In genomic region chr2:44222176-44222753, GRCm38 (mm10) we compare ENCODE assay signal across 11 mouse cellular contexts.
DNase-seq lines count a peak whose midpoint lies in the region; ATAC-seq and TF ChIP-seq lines count a peak whose summit lies in the region.
"Had no signal": no experiment of that assay in that cellular context is flagged by ENCODE, and none has a peak within 500 bp of the region (broad histone marks: within the 10 kb centered on the region; RNA-seq: fewer than 3 reads in every experiment).

No protein-coding gene starts in this region.

- no peak for DNase-seq in heart, postnatal 4 days
- DNase-seq in testis, postnatal 10 days (ENCODE audit: low spot score): no peak
- peak; percentile 65 for DNase-seq in kidney, adult 2 months
- no peak for DNase-seq in cerebellum, adult 11-12 months
- no peak for DNase-seq in cerebellum, adult 9-10 months
- DNase-seq in gastrocnemius, postnatal 25 days: no peak
- DNase-seq: layer of hippocampus, postnatal 36 days; spleen, adult 18-20 months; thymus, postnatal 36 days had no signal

- H3K27me3 ChIP-seq in heart, embryonic 14.5 days (ENCODE audit: control insufficient read depth, insufficient read depth, low read length): no peaks in the 10 kb centered on the region
- no peaks in the 10 kb centered on the region for H3K27me3 ChIP-seq in testis, adult 2 months (ENCODE audit: control insufficient read depth, insufficient read depth, low read length)
- no peaks in the 10 kb centered on the region for H3K27me3 ChIP-seq in kidney, adult 2 months (replicated peaks; ENCODE audit: control insufficient read depth, insufficient read depth, low read length)

- no peak overlapping the region for H3K9ac ChIP-seq in heart, embryonic 14.5 days (ENCODE audit: low read length)

- H3K4me3 ChIP-seq in heart, embryonic 14.5 days (ENCODE audit: control insufficient read depth in 1 of 2, insufficient read depth in 1 of 2, low read depth in 1 of 2, low read length in 2 of 2): no peak overlapping the region
- H3K4me3 ChIP-seq in testis, adult 2 months (ENCODE audit: control insufficient read depth, low read depth, low read length): no peak overlapping the region
- H3K4me3 ChIP-seq in kidney, adult 2 months (ENCODE audit: insufficient read depth, low read depth, low read length): no peak overlapping the region

- no peak for TF ChIP-seq POLR2A in testis, adult 2 months (IDR thresholded peaks at IDR 0.05; ENCODE audit: control insufficient read depth, low read depth, low read length)
- no peak for TF ChIP-seq POLR2A in kidney, adult 2 months (IDR thresholded peaks at IDR 0.05; ENCODE audit: low read depth, low read length)

- TF ChIP-seq CTCF in testis, adult 2 months (IDR thresholded peaks at IDR 0.05; ENCODE audit: control insufficient read depth, insufficient read depth, insufficient replicate concordance, low read depth, low read length): no peak
- TF ChIP-seq CTCF in kidney, adult 2 months (conservative IDR thresholded peaks at IDR 0.05; ENCODE audit: insufficient read depth, insufficient read length, low read depth, low read length): no peak

- H3K27ac ChIP-seq in heart, embryonic 14.5 days (replicated peaks in 1 of 2; ENCODE audit: control insufficient read depth in 1 of 2, insufficient read depth in 1 of 2, low read depth in 2 of 2, low read length in 2 of 2): no peak overlapping the region
- peak overlapping the region; percentile 65 for H3K27ac ChIP-seq in testis, adult 2 months (ENCODE audit: control insufficient read depth, insufficient read depth, low read depth, low read length)
- peak overlapping the region; percentile 80 for H3K27ac ChIP-seq in kidney, adult 2 months (ENCODE audit: insufficient read depth, low read depth, low read length)

- no peaks in the 10 kb centered on the region for H3K36me3 ChIP-seq in heart, embryonic 14.5 days (ENCODE audit: control insufficient read depth, insufficient read depth, low read length)
- no peaks in the 10 kb centered on the region for H3K36me3 ChIP-seq in testis, adult 2 months (ENCODE audit: control insufficient read depth, insufficient read depth, low read length)
- H3K36me3 ChIP-seq in kidney, adult 2 months (ENCODE audit: control insufficient read depth, insufficient read depth, low read length): no peaks in the 10 kb centered on the region

- 16% methylated on average over 6 of the region's 6 CpGs for WGBS in heart, embryonic 14.5 days
- 14% methylated on average over 6 of the region's 6 CpGs for WGBS in kidney, adult 2 months

- no peak for ATAC-seq in heart, embryonic 14.5 days (ENCODE audit: insufficient number of reproducible peaks, insufficient read depth, low FRiP score, low read depth)

- H3K9me3 ChIP-seq in heart, embryonic 14.5 days (ENCODE audit: control insufficient read depth, low read length): no peaks in the 10 kb centered on the region

- H3K4me1 ChIP-seq in heart, embryonic 14.5 days (ENCODE audit: control insufficient read depth in 2 of 2, insufficient read depth in 2 of 2, low read length in 2 of 2): peaks cover 0 to 3% of the 10 kb centered on the region in 2 experiments; a peak in 1 of 4 replicates
- H3K4me1 ChIP-seq in testis, adult 2 months (ENCODE audit: control insufficient read depth, insufficient read depth, low read length): no peaks in the 10 kb centered on the region
- H3K4me1 ChIP-seq in kidney, adult 2 months (ENCODE audit: control insufficient read depth, insufficient read depth, low read length): peaks cover 9% of the 10 kb centered on the region; the same call in 1 of the 2 replicates

- peak overlapping the region; percentile 45 for H3K4me2 ChIP-seq in heart, embryonic 14.5 days (ENCODE audit: low read length)

Comparison
In these comparisons a context has a peak if more than half of its experiments do, and no peak if none do; other contexts are left out.
1. H3K27ac ChIP-seq: peak in testis, adult 2 months (single experiment) and kidney, adult 2 months (single experiment); none in heart, embryonic 14.5 days (0 of 2).